Mouse (Mus musculus) bone marrow macrophage, adult 2 months (primary cell): ENCODE measurements around the gene Fam57b.

Experiments
- CTCF ChIP-seq: IDR thresholded peaks from 2 replicates; pipeline ENCODE4 v1.5.1; 2012; ENCODE audit warnings: low read depth, mild to moderate bottlenecking, low read length, moderate library complexity
- POLR2A ChIP-seq: IDR thresholded peaks from 2 replicates; pipeline ENCODE4 v1.6.1; 2012; ENCODE audit warnings: mild to moderate bottlenecking, low read depth, low read length, borderline replicate concordance

DNA sequence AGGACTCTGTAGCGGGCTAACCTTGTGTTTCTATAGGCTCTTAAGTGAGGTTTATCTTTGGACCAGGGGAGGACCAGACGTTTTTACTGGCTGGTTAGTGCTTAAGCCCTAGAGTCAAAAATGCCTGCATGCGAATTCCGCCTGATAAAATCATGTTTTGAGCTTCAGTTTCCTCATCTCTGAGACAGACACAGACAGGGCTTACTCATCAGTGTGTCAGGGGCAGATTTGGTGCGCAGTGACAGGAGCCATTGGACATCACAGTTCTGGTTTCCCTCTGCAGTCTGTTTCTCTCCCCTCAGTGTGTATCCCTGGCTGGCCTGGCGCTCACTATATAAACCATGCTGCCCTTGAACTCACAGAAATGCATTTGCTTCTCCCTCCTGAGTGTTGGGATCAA lies 5.7 kb downstream of the Fam57b start:
- no peak for TF ChIP-seq CTCF
- TF ChIP-seq POLR2A: no peak
